Mouse (Mus musculus) megakaryocyte, embryonic 14.5 days (primary cell): ENCODE measurements at regions not wholly inside any gene's neighbourhood (a gene's known extent, or its start where the extent isn't known, plus 50 kb on each side); places are given as distances from the start of the nearest gene placed in this dataset.

Experiments used
- FLI1 ChIP-seq: IDR thresholded peaks from 2 replicates; pipeline ENCODE4 v1.6.1; 2012; ENCODE audit warnings: low read length, inconsistent platforms, mixed read lengths
- GATA1 ChIP-seq: IDR thresholded peaks from 3 replicates; pipeline ENCODE4 v1.6.1; 2012; ENCODE audit warnings: mixed read lengths, low read length, inconsistent platforms, borderline replicate concordance

- TF ChIP-seq GATA1 (no peak), FLI1 (no peak)
These were observed 402.5 kb downstream of the Nova1 start for GRCm38 (mm10) chr12:46416250-46416649.
